Mouse (Mus musculus): ENCODE results near the gene Six3. TPM values are rescaled to one million over a fixed set of nuclear protein-coding genes. Genes with fewer than 3 reads are reported as not detected.

The Six3 gene
- polyA plus RNA-seq (2012; rRNA removed), result not detected in 2 replicates

DNA sequence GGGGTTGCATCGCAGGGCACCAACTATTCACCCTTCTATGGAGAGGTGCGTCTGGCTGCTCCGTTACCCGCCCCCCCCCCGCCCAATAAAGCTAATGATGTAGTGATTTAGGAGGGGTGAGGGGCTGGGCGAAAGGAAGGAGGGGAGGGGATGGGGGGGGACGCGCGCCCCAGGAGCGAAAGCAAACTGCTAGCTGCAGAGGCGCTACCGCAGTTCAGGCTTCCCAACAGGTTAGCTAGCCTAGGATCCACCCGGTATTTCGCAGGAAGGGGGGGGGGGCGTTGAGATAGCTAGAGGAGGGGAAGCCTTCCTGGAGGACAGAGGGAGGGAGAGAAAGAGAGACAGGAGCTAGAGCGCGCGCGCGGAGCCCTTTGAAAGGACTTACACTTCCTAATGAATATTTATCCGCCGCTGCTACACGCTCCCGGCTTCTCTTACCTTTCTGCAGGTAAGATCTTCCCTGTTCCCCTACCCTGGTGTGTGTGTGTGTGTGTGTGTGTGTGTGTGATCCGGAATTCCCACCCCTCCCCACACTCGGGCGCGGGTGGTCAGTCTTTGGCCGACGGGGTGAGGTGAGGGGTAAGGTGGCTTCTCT, at the start of gene Six3:
Gene Six3, plus strand, starts transcription at position 343 of the 595 bp plus-strand sequence.
- H3K4me1 ChIP-seq (ENCODE audit: control insufficient read depth, insufficient read depth, insufficient read length, low read length), result no peaks in the 10 kb centered on the region; the same call in 1 of the 2 replicates
- H3K27me3 ChIP-seq (ENCODE audit: control insufficient read depth, insufficient read depth, low read length), result peaks cover 90% of the 10 kb centered on the region
- no peak for TF ChIP-seq POLR2A (IDR thresholded peaks at IDR 0.05; ENCODE audit: low read depth, low read length)
- no peak for TF ChIP-seq CTCF (IDR thresholded peaks at IDR 0.05; ENCODE audit: extremely low read depth, insufficient read length, insufficient replicate concordance, low read depth, low read length)
- WGBS, result 4% methylated on average over 29 of the region's 30 CpGs
- H3K4me3 ChIP-seq (ENCODE audit: low read depth, low read length), result no peak within 1 kb of the TSS
- no peak within 1 kb of the TSS for H3K27ac ChIP-seq (ENCODE audit: insufficient read depth, low read depth, low read length)
- no peaks in the 10 kb centered on the region for H3K36me3 ChIP-seq (ENCODE audit: control insufficient read depth, insufficient read depth, low read length)

DNA sequence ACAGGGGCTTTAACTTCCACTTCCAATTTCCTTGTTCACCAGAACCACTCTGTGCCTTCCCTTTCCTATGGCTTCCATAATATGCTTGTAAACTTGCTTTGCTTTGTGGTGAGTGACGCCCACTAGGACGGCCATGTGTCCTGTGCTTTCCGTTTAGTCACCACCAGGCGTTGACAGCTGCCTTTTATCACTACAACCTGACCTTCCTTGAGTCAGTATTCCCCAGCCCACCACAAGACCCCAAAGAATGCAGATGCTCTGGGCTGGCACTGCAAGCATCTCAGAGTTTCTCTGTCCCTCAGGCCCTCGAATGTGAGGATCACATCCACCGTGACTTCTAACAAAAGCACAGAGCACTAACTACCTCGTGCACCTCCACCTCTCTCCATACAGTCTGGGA, 49.3 kb upstream of the Six3 start:
- WGBS, result 44% methylated on average over 7 of the region's 7 CpGs
- Histone ChIP-seq H3K4me3 (ENCODE audit: low read depth, low read length) (no peak overlapping the region), H3K4me1 (ENCODE audit: control insufficient read depth, insufficient read depth, insufficient read length, low read length) (no peaks in the 10 kb centered on the region), H3K27ac (ENCODE audit: insufficient read depth, low read depth, low read length) (no peak overlapping the region), H3K27me3 (ENCODE audit: control insufficient read depth, insufficient read depth, low read length) (0 out of 2 replicates have a peak, but pooled peaks cover 6% of the 10 kb centered on the region), H3K36me3 (ENCODE audit: control insufficient read depth, insufficient read depth, low read length) (no peaks in the 10 kb centered on the region)
- no peak for TF ChIP-seq CTCF (IDR thresholded peaks at IDR 0.05; ENCODE audit: extremely low read depth, insufficient read length, insufficient replicate concordance, low read depth, low read length)
- TF ChIP-seq POLR2A (IDR thresholded peaks at IDR 0.05; ENCODE audit: low read depth, low read length), result no peak

DNA sequence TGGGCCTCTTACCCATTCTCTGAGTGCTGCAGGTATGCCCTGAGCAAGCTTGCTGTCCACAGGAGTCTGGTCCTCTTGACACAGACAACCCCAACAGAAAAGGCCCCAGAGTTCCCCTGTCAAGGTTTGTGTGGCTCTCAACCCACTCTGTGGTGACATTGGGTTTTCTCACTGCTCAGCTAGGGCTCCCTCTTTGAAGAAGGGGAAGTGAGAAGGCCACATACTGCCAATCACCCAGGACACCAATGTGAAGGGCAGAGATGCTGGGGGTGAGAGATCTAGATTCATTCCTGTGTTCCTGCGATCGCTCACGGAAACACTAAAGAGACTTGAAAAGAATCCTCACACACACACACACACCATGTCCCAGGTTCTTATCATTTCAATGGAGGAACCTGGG, 39.4 kb upstream of the Six3 start:
- no peaks in the 10 kb centered on the region for H3K4me1 ChIP-seq (ENCODE audit: control insufficient read depth, insufficient read depth, insufficient read length, low read length)
- no peak overlapping the region for H3K4me3 ChIP-seq (ENCODE audit: low read depth, low read length)
- 73% methylated on average over 3 of the region's 3 CpGs for WGBS
- no peaks in the 10 kb centered on the region for H3K36me3 ChIP-seq (ENCODE audit: control insufficient read depth, insufficient read depth, low read length)
- no peak overlapping the region for H3K27ac ChIP-seq (ENCODE audit: insufficient read depth, low read depth, low read length)
- TF ChIP-seq CTCF (IDR thresholded peaks at IDR 0.05; ENCODE audit: extremely low read depth, insufficient read length, insufficient replicate concordance, low read depth, low read length) (no peak), POLR2A (IDR thresholded peaks at IDR 0.05; ENCODE audit: low read depth, low read length) (no peak)
- H3K27me3 ChIP-seq (ENCODE audit: control insufficient read depth, insufficient read depth, low read length), result no peaks in the 10 kb centered on the region

DNA sequence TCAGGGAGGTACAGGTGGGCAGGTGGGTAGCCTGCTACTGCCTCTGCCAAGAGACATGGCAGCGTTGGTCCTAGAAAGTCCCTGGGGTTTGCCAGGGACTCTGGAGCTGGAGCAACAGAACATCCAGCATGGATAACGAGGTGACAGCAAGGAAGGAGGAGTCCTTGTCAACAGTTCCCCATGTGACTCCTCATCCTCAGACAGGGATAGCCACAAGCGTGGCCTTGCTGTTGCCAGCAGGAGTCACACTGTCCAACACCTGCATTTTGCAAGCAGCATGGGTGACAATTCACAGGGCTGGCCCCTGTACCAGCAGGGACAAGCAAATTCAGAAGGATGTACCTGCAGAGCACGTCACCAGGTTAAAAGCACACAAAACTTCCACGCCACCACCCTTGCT, 35.1 kb upstream of the Six3 start:
- TF ChIP-seq POLR2A (IDR thresholded peaks at IDR 0.05; ENCODE audit: low read depth, low read length) (no peak), CTCF (IDR thresholded peaks at IDR 0.05; ENCODE audit: extremely low read depth, insufficient read length, insufficient replicate concordance, low read depth, low read length) (no peak)
- H3K4me1 ChIP-seq (ENCODE audit: control insufficient read depth, insufficient read depth, insufficient read length, low read length), result no peaks in the 10 kb centered on the region

DNA sequence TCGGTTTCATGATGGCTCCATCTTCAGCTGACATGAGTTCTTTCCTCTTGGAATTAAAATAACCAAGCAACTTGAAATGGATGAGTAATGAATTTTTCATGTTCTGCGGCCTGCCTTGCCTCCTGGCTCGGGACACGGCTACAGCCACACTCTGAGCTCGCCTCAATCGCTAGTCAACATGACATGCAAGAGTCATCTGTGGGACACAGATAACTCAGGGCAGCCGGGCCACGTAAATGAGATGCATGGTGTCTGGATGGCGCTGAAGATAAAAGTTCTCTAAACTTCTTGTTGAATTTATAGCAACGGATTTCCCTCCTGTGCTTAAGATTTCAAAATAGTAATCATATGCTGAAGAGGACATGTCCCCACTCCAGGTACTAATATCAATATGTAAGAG, 34.1 kb upstream of the Six3 start:
- WGBS, result 84% methylated on average over 10 of the region's 10 CpGs
- TF ChIP-seq POLR2A (IDR thresholded peaks at IDR 0.05; ENCODE audit: low read depth, low read length), result no peak
- no peak for TF ChIP-seq CTCF (IDR thresholded peaks at IDR 0.05; ENCODE audit: extremely low read depth, insufficient read length, insufficient replicate concordance, low read depth, low read length)
- Histone ChIP-seq H3K4me1 (ENCODE audit: control insufficient read depth, insufficient read depth, insufficient read length, low read length) (no peaks in the 10 kb centered on the region), H3K27me3 (ENCODE audit: control insufficient read depth, insufficient read depth, low read length) (no peaks in the 10 kb centered on the region), H3K4me3 (ENCODE audit: low read depth, low read length) (no peak overlapping the region), H3K27ac (ENCODE audit: insufficient read depth, low read depth, low read length) (no peak overlapping the region), H3K36me3 (ENCODE audit: control insufficient read depth, insufficient read depth, low read length) (no peaks in the 10 kb centered on the region)

More for the DNA sequence above, 35.1 kb upstream of the Six3 start:
- H3K27ac ChIP-seq (ENCODE audit: insufficient read depth, low read depth, low read length), result no peak overlapping the region
- H3K36me3 ChIP-seq (ENCODE audit: control insufficient read depth, insufficient read depth, low read length), result no peaks in the 10 kb centered on the region
- no peak overlapping the region for H3K4me3 ChIP-seq (ENCODE audit: low read depth, low read length)
- 65% methylated on average over 5 of the region's 5 CpGs for WGBS
- no peaks in the 10 kb centered on the region for H3K27me3 ChIP-seq (ENCODE audit: control insufficient read depth, insufficient read depth, low read length)

DNA sequence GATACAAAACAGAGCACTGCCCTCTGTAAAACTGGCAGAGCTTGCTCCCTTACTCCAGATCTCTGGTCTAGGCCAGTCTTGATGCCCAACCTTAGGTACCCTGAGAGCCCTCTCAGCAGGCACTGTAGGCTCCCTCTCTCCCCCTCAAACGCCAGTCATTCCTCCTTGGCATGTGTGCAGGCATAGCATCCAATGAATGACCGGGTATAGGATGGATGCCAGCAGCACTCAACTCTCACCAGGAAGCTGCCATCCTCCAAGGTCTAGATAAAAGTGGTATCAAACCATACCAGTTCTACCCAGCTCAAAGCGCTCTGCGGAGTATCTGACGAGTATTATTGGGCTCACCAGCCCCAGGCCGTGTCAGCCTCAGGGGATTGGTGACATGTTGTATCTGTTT, 33.2 kb upstream of the Six3 start:
- H3K27ac ChIP-seq (ENCODE audit: insufficient read depth, low read depth, low read length), result no peak overlapping the region
- WGBS, result 85% methylated on average over 6 of the region's 6 CpGs
- no peaks in the 10 kb centered on the region for H3K27me3 ChIP-seq (ENCODE audit: control insufficient read depth, insufficient read depth, low read length)
- H3K4me1 ChIP-seq (ENCODE audit: control insufficient read depth, insufficient read depth, insufficient read length, low read length), result no peaks in the 10 kb centered on the region
- TF ChIP-seq CTCF (IDR thresholded peaks at IDR 0.05; ENCODE audit: extremely low read depth, insufficient read length, insufficient replicate concordance, low read depth, low read length) (no peak), POLR2A (IDR thresholded peaks at IDR 0.05; ENCODE audit: low read depth, low read length) (no peak)
- no peaks in the 10 kb centered on the region for H3K36me3 ChIP-seq (ENCODE audit: control insufficient read depth, insufficient read depth, low read length)
- H3K4me3 ChIP-seq (ENCODE audit: low read depth, low read length), result no peak overlapping the region

DNA sequence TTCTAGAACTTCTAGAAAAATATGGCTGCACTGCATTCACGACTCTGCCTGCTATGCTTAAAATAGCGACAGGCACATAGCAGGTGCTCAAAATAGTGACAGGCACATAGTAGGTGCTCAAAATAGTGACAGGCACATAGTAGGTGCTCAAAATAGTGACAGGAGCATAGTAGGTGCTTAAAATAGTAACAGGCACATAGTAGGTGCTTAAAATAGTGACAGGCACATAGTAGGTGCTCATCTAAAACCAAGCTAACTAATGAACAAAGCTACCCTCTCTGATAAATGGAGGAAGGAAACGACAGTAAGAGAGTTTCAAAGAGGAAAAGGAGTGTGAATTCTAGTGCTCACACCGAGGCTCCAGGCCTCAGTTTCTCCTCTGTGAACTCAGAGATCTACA, 29.2 kb upstream of the Six3 start:
- H3K4me3 ChIP-seq (ENCODE audit: low read depth, low read length), result no peak overlapping the region
- 78% methylated on average over 4 of the region's 4 CpGs for WGBS
- no peaks in the 10 kb centered on the region for H3K4me1 ChIP-seq (ENCODE audit: control insufficient read depth, insufficient read depth, insufficient read length, low read length)
- no peak overlapping the region for H3K27ac ChIP-seq (ENCODE audit: insufficient read depth, low read depth, low read length)
- TF ChIP-seq POLR2A (IDR thresholded peaks at IDR 0.05; ENCODE audit: low read depth, low read length), result no peak
- TF ChIP-seq CTCF (IDR thresholded peaks at IDR 0.05; ENCODE audit: extremely low read depth, insufficient read length, insufficient replicate concordance, low read depth, low read length), result no peak
- no peaks in the 10 kb centered on the region for H3K36me3 ChIP-seq (ENCODE audit: control insufficient read depth, insufficient read depth, low read length)
- H3K27me3 ChIP-seq (ENCODE audit: control insufficient read depth, insufficient read depth, low read length), result no peaks in the 10 kb centered on the region
